Mouse (Mus musculus): ENCODE measurements around the gene Olfr370. TPM values are rescaled to one million over a fixed set of nuclear protein-coding genes. Genes with fewer than 3 reads are reported as not detected.

Olfr370 gene
- polyA plus RNA-seq, 1 experiment from 2014 or later, result not detected

DNA sequence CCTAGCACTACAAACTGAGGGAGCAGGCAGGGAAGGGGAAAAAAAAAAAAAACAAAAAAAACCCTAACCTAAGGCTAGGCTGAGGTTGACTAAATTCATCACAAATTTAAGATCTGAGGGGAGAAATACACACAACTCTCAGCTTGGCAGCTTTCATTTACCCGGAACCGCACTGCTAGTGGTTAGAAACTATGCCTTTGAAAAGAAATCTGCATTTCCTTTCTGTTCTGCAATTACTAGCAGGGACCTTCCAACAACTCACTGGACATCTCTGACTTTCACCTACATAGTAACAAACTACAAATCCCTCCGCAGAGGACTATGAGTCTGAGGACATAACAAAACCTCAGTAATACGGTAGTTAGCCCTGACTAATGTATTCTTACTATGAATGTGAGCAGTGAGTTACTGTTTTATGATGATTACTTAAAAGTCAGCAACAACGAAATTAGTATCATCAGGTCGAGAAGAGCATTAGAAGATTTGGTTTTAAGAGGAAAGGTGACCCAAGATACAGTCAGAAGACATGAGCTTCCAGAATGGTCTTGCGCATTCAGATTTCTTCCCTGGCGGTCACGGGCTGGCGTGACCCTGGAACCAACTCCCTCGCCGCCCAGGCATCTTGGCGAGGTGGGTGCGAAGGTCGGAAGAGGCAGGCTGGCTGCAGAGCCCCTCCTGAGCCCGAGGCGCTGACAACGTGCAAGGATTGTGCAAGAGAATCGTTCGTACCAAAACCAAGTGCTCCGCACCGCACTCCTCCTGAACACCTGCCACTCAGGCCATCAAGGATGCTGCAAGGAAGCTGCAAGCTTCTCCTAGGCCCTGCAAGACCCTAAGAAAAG is 58.0 kb downstream of the Olfr370 start:
- no peaks in the 10 kb centered on the region for H3K9me3 ChIP-seq (ENCODE audit: control insufficient read depth, low read length)
- ATAC-seq, result peak; percentile 52

GRCm38 (mm10) chr8:83594167-83595049 is 58.8 kb downstream of the Olfr370 start:
- no peaks in the 10 kb centered on the region for H3K27me3 ChIP-seq (replicated peaks; ENCODE audit: control insufficient read depth, insufficient read depth, low read length)
- no peaks in the 10 kb centered on the region for H3K36me3 ChIP-seq (ENCODE audit: control insufficient read depth, insufficient read depth, low read length)
- H3K27ac ChIP-seq (ENCODE audit: low read length), result peak overlapping the region; percentile 92
- WGBS, result under 1% methylated on average over 43 of the region's 43 CpGs
- H3K4me2 ChIP-seq (ENCODE audit: low read depth, low read length), result peak overlapping the region; percentile 79
- peak; percentile 99 for ATAC-seq
- peak overlapping the region; percentile 90 for H3K9ac ChIP-seq (ENCODE audit: low read depth, low read length)
- peaks cover 22% of the 10 kb centered on the region for H3K4me1 ChIP-seq (ENCODE audit: control insufficient read depth, insufficient read depth, low read length)
- no peaks in the 10 kb centered on the region for H3K9me3 ChIP-seq (ENCODE audit: control insufficient read depth, low read length)
- peak overlapping the region; percentile 86 for H3K4me3 ChIP-seq (ENCODE audit: low read length)

More for the DNA sequence above, 58.0 kb downstream of the Olfr370 start:
- Histone ChIP-seq H3K9ac (ENCODE audit: low read depth, low read length) (peak overlapping the region; percentile 90), H3K36me3 (ENCODE audit: control insufficient read depth, insufficient read depth, low read length) (no peaks in the 10 kb centered on the region), H3K4me3 (ENCODE audit: low read length) (peak overlapping the region; percentile 86), H3K27me3 (replicated peaks; ENCODE audit: control insufficient read depth, insufficient read depth, low read length) (no peaks in the 10 kb centered on the region), H3K4me2 (ENCODE audit: low read depth, low read length) (peak overlapping the region; percentile 79), H3K4me1 (ENCODE audit: control insufficient read depth, insufficient read depth, low read length) (peaks cover 26% of the 10 kb centered on the region), H3K27ac (ENCODE audit: low read length) (peak overlapping the region; percentile 92)
- WGBS, result 3% methylated on average over 22 of the region's 22 CpGs

Other genes with a start within 250 kb of the Olfr370 start
- not detected in 2 replicates for gene Ucp1, start 245.4 kb upstream of the Olfr370 start, polyA plus RNA-seq (2015; fragmentation: Nextera tagmentation; extraction: Ambion mirVana)
- gene Elmod2, start 203.3 kb upstream of the Olfr370 start, polyA plus RNA-seq (2015; fragmentation: Nextera tagmentation; extraction: Ambion mirVana), result 10.0 and 11.6 TPM in 2 replicates
- gene Mgat4d, start 187.3 kb upstream of the Olfr370 start, polyA plus RNA-seq (2015; fragmentation: Nextera tagmentation; extraction: Ambion mirVana), result not detected in 2 replicates
- gene Clgn, start 145.9 kb upstream of the Olfr370 start, polyA plus RNA-seq (2015; fragmentation: Nextera tagmentation; extraction: Ambion mirVana), result 0.23 and 0.33 TPM in 2 replicates
- gene Scoc, start 77.4 kb upstream of the Olfr370 start, polyA plus RNA-seq (2015; fragmentation: Nextera tagmentation; extraction: Ambion mirVana), result 99.2 and 106 TPM in 2 replicates
- 418 and 429 TPM in 2 replicates for gene Ndufb7, start 30.9 kb downstream of the Olfr370 start, polyA plus RNA-seq (2015; fragmentation: Nextera tagmentation; extraction: Ambion mirVana)
- 660 and 691 TPM in 2 replicates for gene Tecr, start 72.2 kb downstream of the Olfr370 start, polyA plus RNA-seq (2015; fragmentation: Nextera tagmentation; extraction: Ambion mirVana)
- gene Dnajb1, start 72.4 kb downstream of the Olfr370 start, polyA plus RNA-seq (2015; fragmentation: Nextera tagmentation; extraction: Ambion mirVana), result 46.7 and 52.0 TPM in 2 replicates
- gene Gipc1, start 116.9 kb downstream of the Olfr370 start, polyA plus RNA-seq (2015; fragmentation: Nextera tagmentation; extraction: Ambion mirVana), result 153 and 171 TPM in 2 replicates
- gene Ptger1, start 130.9 kb downstream of the Olfr370 start, polyA plus RNA-seq (2015; fragmentation: Nextera tagmentation; extraction: Ambion mirVana), result 1.2 and 1.5 TPM in 2 replicates
- gene Pkn1, start 163.4 kb downstream of the Olfr370 start, polyA plus RNA-seq (2015; fragmentation: Nextera tagmentation; extraction: Ambion mirVana), result 19.9 and 29.6 TPM in 2 replicates
- 204 and 224 TPM in 2 replicates for gene Ddx39, start 179.4 kb downstream of the Olfr370 start, polyA plus RNA-seq (2015; fragmentation: Nextera tagmentation; extraction: Ambion mirVana)
- gene Adgre5, start 205.5 kb downstream of the Olfr370 start, polyA plus RNA-seq (2015; fragmentation: Nextera tagmentation; extraction: Ambion mirVana), result 39.5 TPM in 2 replicates

All from intestine, embryonic 16.5 days (tissue).